Mouse (Mus musculus) bone marrow, adult 2 months (tissue): Measurements from ENCODE around the gene Tmem72. TPM values are rescaled to one million over a fixed set of nuclear protein-coding genes. Genes with fewer than 3 reads are reported as not detected.

Experiments used
- H3K27ac ChIP-seq: fragments of 200-500 bp; 2 replicates; pipeline ENCODE4 v1.5.1; 2012; ENCODE audit warnings: low read depth, mild to moderate bottlenecking, control low read depth, inconsistent platforms, low read length; ENCODE audit not compliant: control insufficient read depth, poor library complexity, insufficient read depth
- H3K4me1 ChIP-seq: fragments of 200-500 bp; 2 replicates; pipeline ENCODE4 v1.6.1; 2011; ENCODE audit warnings: low read length; ENCODE audit not compliant: control insufficient read depth, insufficient read depth
- H3K4me3 ChIP-seq: fragments of 200-500 bp; replicated peaks from 2 replicates; pipeline ENCODE3; 2011; ENCODE audit warnings: mild to moderate bottlenecking, low read depth, low read length, control low read depth; ENCODE audit not compliant: control insufficient read depth
- CTCF ChIP-seq: fragments of 200-500 bp; IDR thresholded peaks from 2 replicates; pipeline ENCODE4 v1.5.1; 2011; ENCODE audit warnings: low read length, control low read depth; ENCODE audit not compliant: control insufficient read depth, insufficient read depth
- POLR2A ChIP-seq: fragments of 200-500 bp; IDR thresholded peaks from 2 replicates; pipeline ENCODE4 v1.6.1; 2011; ENCODE audit warnings: low read depth, mild to moderate bottlenecking, control low read depth, low read length, borderline replicate concordance; ENCODE audit not compliant: control insufficient read depth
- WGBS: fragments of 180-500 bp; shearing (Covaris S2); methylation state at CpG from one replicate; pipeline ENCODE4 v1.1.7; 2018; 5-methylcytosine and 5-hydroxymethylcytosine counted together
- polyA plus RNA-seq: library from polyadenylated mRNA; stranded (reverse); fragments of >200 nt; gene quantifications from 2 replicates; pipeline ENCODE4 v1.2.4, GENCODE M21; 2011; ENCODE audit warnings: low replicate concordance; ENCODE audit not compliant: missing spikeins, insufficient read depth, insufficient read length

Gene Tmem72
- polyA plus RNA-seq, 1 experiment: not detected

DNA sequence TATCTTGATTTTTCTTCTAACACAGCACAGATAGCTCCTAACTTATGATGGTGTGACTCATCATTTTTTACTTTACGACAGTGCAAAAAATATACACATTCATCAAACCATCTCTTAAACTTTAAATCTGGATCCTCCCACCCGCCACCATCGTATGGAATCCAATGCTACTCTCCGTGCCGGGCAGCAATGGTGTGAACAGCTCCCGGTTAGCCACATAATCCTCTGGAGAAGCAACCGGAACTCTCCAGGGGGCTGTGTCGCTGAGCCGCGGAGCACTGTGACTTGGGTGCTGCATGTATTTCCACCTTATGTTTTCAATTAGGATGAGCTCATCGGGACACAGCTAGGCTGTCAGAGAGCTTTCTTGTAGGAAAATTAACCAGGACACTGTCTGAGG is 73.8 kb downstream of the Tmem72 start:
- no peak overlapping the region for H3K4me3 ChIP-seq
- TF ChIP-seq CTCF (no peak), POLR2A (no peak)
- H3K4me1 ChIP-seq: no peaks in the 10 kb centered on the region
- H3K27ac ChIP-seq: no peak overlapping the region
- 83% methylated on average over 11 of the region's 11 CpGs for WGBS

DNA sequence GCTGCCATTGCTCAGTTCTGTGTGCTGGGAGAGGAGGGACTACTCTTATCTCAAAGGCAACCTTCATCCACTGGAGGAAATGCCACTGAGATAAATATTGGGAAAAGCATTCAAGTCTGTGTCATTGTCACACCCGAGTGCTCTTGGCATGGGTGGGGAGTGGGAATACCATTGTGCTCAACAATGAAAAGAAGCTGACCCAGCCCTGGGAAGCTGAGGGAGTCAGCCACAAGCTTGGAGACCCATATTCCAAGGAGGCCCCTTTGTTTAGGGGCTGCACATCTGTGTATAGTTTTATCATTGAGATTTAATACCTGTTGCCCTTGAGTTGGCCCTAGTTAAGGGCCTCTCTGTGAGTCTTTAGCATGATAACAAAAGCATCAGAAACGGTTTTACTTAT is 77.0 kb downstream of the Tmem72 start:
- no peak for TF ChIP-seq CTCF
- H3K4me1 ChIP-seq: no peaks in the 10 kb centered on the region
- H3K27ac ChIP-seq: no peak overlapping the region
- WGBS: 69% methylated on average over 2 of the region's 2 CpGs
- H3K4me3 ChIP-seq: no peak overlapping the region

DNA sequence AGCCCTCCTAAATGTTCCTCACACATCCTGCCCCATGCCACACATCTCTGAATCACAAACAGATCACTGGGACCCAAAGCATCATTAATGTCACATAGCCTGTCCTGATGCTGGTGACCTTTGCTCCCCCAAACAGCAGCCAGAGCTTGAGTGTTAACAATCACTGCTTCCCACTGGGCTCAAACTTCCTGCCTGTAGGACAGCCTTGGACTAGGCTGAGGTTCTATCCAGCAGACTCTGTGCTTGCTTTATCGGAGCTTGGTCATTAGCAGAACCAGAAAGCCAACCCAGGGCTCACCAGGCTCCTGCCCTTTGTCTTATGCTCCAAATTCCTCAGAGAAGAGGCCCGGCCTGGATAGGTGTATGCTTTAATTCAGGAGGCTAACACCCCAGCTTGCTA is 77.8 kb downstream of the Tmem72 start:
- 83% methylated on average over 2 of the region's 2 CpGs for WGBS
- H3K27ac ChIP-seq: no peak overlapping the region

DNA sequence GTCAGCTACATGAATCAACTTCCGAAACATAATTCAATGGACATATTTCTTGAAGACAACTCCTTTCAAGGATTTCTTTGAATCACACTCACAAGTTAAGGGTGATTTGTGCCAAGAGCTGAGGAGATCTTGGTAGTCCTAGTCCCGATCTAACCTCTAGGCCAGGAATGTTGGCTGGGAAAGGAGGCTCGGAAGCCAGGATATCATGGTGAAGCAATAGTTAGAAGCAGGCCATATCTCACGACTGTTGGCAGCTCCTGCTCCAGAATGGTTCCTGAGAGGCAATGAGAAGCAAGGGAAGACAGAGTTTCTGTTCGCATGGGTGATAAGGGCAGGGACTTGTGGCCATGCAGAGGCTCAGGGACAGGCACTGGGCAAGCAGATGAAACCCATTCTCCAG is 79.2 kb downstream of the Tmem72 start:
- no peaks in the 10 kb centered on the region for H3K4me1 ChIP-seq
- no peak for TF ChIP-seq POLR2A
- TF ChIP-seq CTCF: no peak
- 80% methylated on average over 5 of the region's 5 CpGs for WGBS
- H3K27ac ChIP-seq: no peak overlapping the region
- no peak overlapping the region for H3K4me3 ChIP-seq

More for the DNA sequence above, 77.8 kb downstream of the Tmem72 start:
- Histone ChIP-seq H3K4me3 (no peak overlapping the region), H3K4me1 (no peaks in the 10 kb centered on the region)
- TF ChIP-seq POLR2A (no peak), CTCF (no peak)

DNA sequence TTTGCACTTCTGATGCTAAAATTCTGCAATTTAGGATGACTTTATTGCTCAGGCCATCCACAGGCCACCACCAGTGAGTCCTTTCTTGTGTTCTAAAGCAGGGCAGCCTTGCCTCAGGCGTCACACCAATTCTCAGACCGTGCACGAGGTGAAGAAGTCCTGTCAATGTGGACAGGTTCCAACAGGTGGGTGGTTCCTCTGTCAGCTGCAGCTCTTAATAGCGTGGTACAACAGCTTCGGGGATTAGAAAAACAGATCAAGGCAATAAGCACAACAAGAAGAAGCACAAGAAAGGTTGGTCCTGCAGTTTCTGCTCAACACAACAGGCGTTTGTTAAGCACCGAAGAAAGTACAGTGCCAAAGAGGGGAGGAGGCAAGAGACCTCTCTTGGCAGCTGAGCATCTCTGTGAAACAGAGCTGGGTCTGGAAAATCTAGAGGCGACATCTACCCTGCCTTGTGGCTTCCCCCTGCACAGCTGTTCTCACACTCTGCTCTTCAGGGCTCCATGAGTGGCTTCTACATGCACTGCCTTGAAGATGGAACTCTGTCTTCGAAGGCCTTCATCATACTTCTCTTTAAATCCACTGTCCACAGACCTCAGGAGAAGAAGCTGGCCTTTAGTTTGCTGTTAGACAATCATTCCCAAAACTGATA is 80.0 kb downstream of the Tmem72 start:
- TF ChIP-seq CTCF: no peak
- no peak for TF ChIP-seq POLR2A
- no peak overlapping the region for H3K4me3 ChIP-seq
- WGBS: 52% methylated on average over 9 of the region's 9 CpGs
- H3K27ac ChIP-seq: no peak overlapping the region
- no peaks in the 10 kb centered on the region for H3K4me1 ChIP-seq

DNA sequence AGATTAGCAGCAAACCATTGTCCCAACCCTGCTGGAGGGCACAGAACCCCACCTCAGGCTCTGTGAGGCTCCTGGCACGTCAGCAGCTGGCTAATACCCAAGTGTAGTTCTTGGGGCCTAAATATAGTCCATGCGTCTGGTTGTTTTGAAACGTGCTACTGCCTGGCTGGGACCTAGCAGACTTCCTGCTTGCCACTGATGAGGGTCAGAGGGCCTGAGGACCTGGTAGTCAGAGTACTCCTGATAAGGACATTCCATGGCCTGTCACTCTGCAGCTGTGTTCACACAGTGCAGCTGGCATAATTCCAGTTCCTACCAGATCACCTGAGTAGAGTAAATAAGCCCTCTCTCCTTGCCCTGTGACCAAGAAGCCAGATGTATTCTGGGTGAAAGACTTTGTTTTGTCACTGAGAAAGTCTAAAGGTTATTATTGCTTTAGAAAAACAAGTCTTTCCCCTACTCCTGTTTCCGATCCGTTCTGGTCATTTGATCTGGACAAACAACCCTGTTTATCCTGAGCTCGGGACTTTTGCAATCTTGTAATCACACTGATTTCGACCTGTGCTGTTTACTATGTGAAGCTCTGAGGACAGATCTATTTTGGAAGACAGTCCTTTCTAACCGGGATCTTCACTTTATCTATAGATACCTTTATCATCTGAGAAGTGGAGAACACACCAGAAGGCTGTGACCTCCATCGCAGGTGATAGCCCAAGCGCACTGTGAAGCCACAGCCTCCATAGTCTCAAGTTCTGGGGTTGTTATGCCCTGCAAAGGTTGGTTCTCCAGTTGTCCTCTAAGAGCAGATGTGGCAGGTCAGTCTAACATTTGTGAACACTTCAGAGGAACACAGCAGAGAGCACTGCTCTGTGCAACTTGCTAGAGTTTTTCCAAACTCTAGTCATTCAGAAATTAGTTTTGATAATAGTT is 81.2 kb downstream of the Tmem72 start:
- no peak for TF ChIP-seq POLR2A
- no peak for TF ChIP-seq CTCF
- WGBS: 34% methylated on average over 10 of the region's 10 CpGs
- Histone ChIP-seq H3K4me3 (no peak overlapping the region), H3K27ac (no peak overlapping the region), H3K4me1 (no peaks in the 10 kb centered on the region; the same call in 1 of the 2 replicates)

DNA sequence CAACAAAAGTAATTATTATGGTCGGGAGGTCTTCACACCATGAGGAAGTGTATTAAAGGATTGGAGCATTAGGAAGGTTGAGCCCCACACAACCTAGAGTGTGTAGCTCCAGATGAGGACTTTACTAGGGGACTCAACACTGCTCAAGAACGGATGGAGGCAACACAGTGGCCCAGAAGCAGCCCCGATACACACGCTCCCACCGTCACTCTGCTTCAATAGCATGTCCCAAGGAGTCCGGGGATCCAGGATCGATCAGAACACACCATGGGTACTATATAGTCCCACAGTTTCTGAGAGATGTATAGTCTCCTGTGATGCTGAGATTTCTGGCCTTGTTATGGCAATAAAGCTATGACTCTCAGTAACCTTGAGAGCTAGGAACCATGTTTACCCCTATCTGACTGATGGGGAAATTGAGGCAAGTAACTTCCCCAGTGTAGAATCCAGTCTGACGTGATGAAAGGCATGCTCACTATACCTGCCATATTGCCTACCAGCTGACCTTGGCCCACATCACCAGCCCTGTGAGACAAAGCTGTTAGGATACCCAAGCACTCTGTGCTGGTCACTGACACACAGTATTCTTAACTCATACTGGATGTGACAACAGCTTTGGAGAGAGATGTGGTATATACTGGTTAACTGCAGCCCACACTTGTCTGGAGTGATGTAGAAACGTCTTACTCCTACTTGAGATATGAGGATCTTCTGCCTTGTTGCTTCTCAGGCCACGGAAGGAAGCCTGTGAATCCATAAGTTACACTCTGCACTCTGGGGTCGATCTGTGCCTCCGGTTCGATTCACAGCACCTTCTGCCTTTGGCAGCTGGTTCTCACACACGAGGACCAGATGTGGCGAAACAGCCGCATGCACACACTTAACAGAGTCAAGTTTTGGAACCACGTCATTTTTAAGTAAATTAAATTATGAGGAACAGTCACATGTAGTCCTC is 82.7 kb downstream of the Tmem72 start:
- Histone ChIP-seq H3K27ac (no peak overlapping the region), H3K4me1 (no peaks in the 10 kb centered on the region; the same call in 1 of the 2 replicates), H3K4me3 (no peak overlapping the region)
- TF ChIP-seq POLR2A: no peak
- no peak for TF ChIP-seq CTCF
- 80% methylated on average over 17 of the region's 17 CpGs for WGBS
